Comparison of ENCODE assay signal across 9 mouse cellular contexts in genomic region chr1:125482459-125483287, GRCm38 (mm10). TPM values are rescaled to one million over a fixed set of nuclear protein-coding genes. Genes with fewer than 3 reads are reported as not detected.
A peak's percentile ranks its signal among the peaks of the same experiment; 100 is the strongest.
DNase-seq lines count a peak whose midpoint lies in the region; ATAC-seq and TF ChIP-seq lines count a peak whose summit lies in the region.
"Had no signal": no experiment of that assay in that cellular context is flagged by ENCODE, and none has a peak within 500 bp of the region (broad histone marks: within the 10 kb centered on the region; RNA-seq: fewer than 3 reads in every experiment).

No protein-coding gene starts in this region.

- no peaks in the 10 kb centered on the region for H3K27me3 ChIP-seq in heart, embryonic 11.5 days (ENCODE audit: control insufficient read depth, insufficient read depth, low read length)
- H3K27me3 ChIP-seq in stomach, postnatal 0 days (ENCODE audit: control insufficient read depth, insufficient read depth, low read length), result no peaks in the 10 kb centered on the region

- WGBS in heart, embryonic 11.5 days (ENCODE audit: insufficient replicate concordance), result 75% methylated on average over 10 of the region's 10 CpGs
- WGBS in stomach, postnatal 0 days, result 46% methylated on average over 10 of the region's 10 CpGs

- TF ChIP-seq CTCF in stomach, postnatal 0 days (IDR thresholded peaks at IDR 0.05; ENCODE audit: low read depth), result no peak

- TF ChIP-seq EP300 in stomach, postnatal 0 days (optimal IDR thresholded peaks at IDR 0.05), result no peak

- H3K4me3 ChIP-seq in heart, embryonic 11.5 days (ENCODE audit: low read depth, low read length), result no peak overlapping the region
- H3K4me3 ChIP-seq in stomach, postnatal 0 days (ENCODE audit: low read depth, low read length), result no peak overlapping the region

- H3K9ac ChIP-seq in heart, embryonic 11.5 days (ENCODE audit: low read depth, low read length), result no peak overlapping the region
- H3K9ac ChIP-seq in stomach, postnatal 0 days (ENCODE audit: low read length), result no peak overlapping the region
- H3K9ac ChIP-seq: liver, embryonic 14.5 days had no signal

- no peak; the same call in 1 of the 2 replicates for ATAC-seq in heart, embryonic 11.5 days (replicated peaks; ENCODE audit: insufficient number of reproducible peaks, low FRiP score, low TSS enrichment)
- ATAC-seq in stomach, postnatal 0 days (ENCODE audit: low FRiP score, low TSS enrichment), result peak; percentile 58; the same call in 1 of the 2 replicates
- no peak for ATAC-seq in erythroid progenitor cell, adult 5-6 weeks (replicated peaks; ENCODE audit: low FRiP score, poor library complexity, severe bottlenecking)
- ATAC-seq in inflammation-experienced regulatory T-cells, adult 6 months, result no peak

- H3K27ac ChIP-seq in heart, embryonic 11.5 days (ENCODE audit: low read depth, low read length), result no peak overlapping the region
- H3K27ac ChIP-seq in stomach, postnatal 0 days (replicated peaks), result peak overlapping the region; percentile 74
- H3K27ac ChIP-seq: liver, embryonic 14.5 days had no signal

- intact Hi-C loops in left cerebral cortex, postnatal 14 days (cut with DNase I), result no loop called here

- H3K4me2 ChIP-seq in heart, embryonic 11.5 days, result no peak overlapping the region
- H3K4me2 ChIP-seq in stomach, postnatal 0 days (replicated peaks; ENCODE audit: low read depth), result no peak overlapping the region

- H3K9me3 ChIP-seq in heart, embryonic 11.5 days (replicated peaks; ENCODE audit: control insufficient read depth, low read length), result no peaks in the 10 kb centered on the region
- no peaks in the 10 kb centered on the region for H3K9me3 ChIP-seq in stomach, postnatal 0 days (ENCODE audit: control insufficient read depth, low read length)

- no peaks in the 10 kb centered on the region for H3K36me3 ChIP-seq in heart, embryonic 11.5 days (ENCODE audit: control insufficient read depth, insufficient read depth, low read length)
- H3K36me3 ChIP-seq in stomach, postnatal 0 days (ENCODE audit: control insufficient read depth, insufficient read depth, low read length), result no peaks in the 10 kb centered on the region

- DNase-seq in heart, adult 11 months, result peak; percentile 80
- DNase-seq in urinary bladder, postnatal 25 days (ENCODE audit: low spot score), result peak; percentile 12
- no peak for DNase-seq in urinary bladder, adult 2 months (ENCODE audit: low spot score)
- peak; percentile 30 to 33 for DNase-seq in left cerebral cortex, postnatal 14 days (ENCODE audit: low spot score in 2 of 2)
- no peak for DNase-seq in stomach, postnatal 0 days (ENCODE audit: low spot score)

- peaks cover 12% of the 10 kb centered on the region for H3K4me1 ChIP-seq in heart, embryonic 11.5 days (ENCODE audit: control insufficient read depth, insufficient read depth, low read length)
- H3K4me1 ChIP-seq in stomach, postnatal 0 days (replicated peaks; ENCODE audit: control insufficient read depth, insufficient read depth), result no peaks in the 10 kb centered on the region

RNA-seq across cellular contexts. Expression of gene Actr3, which starts 47.1 kb away (rescaled TPM):
- polyA plus RNA-seq in heart, embryonic 11.5 days (2014; fragmentation: Nextera tagmentation; extraction: Ambion mirVana), result 286 and 318 TPM in 2 replicates
- polyA plus RNA-seq in urinary bladder, adult 2 months (2012; rRNA removed), result 105 and 131 TPM in 2 replicates
- total RNA-seq in left cerebral cortex, postnatal 14 days (2021), result 100 to 1,000 TPM; 224 to 226 TPM
- 245 and 251 TPM in 2 replicates for polyA plus RNA-seq in stomach, postnatal 0 days (2015; fragmentation: Nextera tagmentation; extraction: Ambion mirVana)
- total RNA-seq in erythroid progenitor cell, adult 5-6 weeks (2015; ENCODE audit: low replicate concordance), result 181 and 228 TPM in 2 replicates
- 229 and 243 TPM in 2 replicates for total RNA-seq in erythroid progenitor cell, adult 5-6 weeks (2017; ENCODE audit: low replicate concordance)
- 100 to 1,000 TPM; 463 to 831 (median 493) TPM for polyA plus RNA-seq in inflammation-experienced regulatory T-cells, adult 6 months (2017; shearing (Covaris generic))

Comparison
In these comparisons a context has a peak if more than half of its experiments do, and no peak if none do; other contexts are left out.
1. DNase-seq: peak in heart, adult 11 months (single experiment), urinary bladder, postnatal 25 days (single experiment) and left cerebral cortex, postnatal 14 days (2 of 2); none in urinary bladder, adult 2 months (single experiment) and stomach, postnatal 0 days (single experiment).